Mouse (Mus musculus): ENCODE data around the gene Rimbp2. TPM values are rescaled to one million over a fixed set of nuclear protein-coding genes. Genes with fewer than 3 reads are reported as not detected.
"Not testable (repeated sequence)": the region's sequence is repeated elsewhere in the genome, so short reads cannot be mapped to it uniquely, and the experiment has no call there.

Rimbp2 gene
- polyA plus RNA-seq, 1 experiment from 2014 or later, result 0.49 TPM

GRCm38 (mm10) chr5:128720461-128720860 is 232.8 kb downstream of the Rimbp2 start:
- not testable (repeated sequence) for H3K4me3 ChIP-seq (ENCODE audit: low read depth, low read length); H3K9ac ChIP-seq (replicated peaks; ENCODE audit: low read depth, low read length); H3K4me2 ChIP-seq (replicated peaks; ENCODE audit: low read depth, low read length); H3K27ac ChIP-seq (ENCODE audit: low read length); H3K27me3 ChIP-seq (ENCODE audit: control insufficient read depth, insufficient read depth, low read length); ATAC-seq (ENCODE audit: insufficient number of reproducible peaks, insufficient read depth, low FRiP score, low read depth); H3K9me3 ChIP-seq (ENCODE audit: control insufficient read depth, low read depth, low read length); H3K36me3 ChIP-seq (ENCODE audit: control insufficient read depth, insufficient read depth, low read length); H3K4me1 ChIP-seq (ENCODE audit: control insufficient read depth, insufficient read depth, low read length)
- WGBS, result 90% methylated on average over 11 of the region's 11 CpGs

- 73% methylated on average over 16 of the region's 16 CpGs for WGBS
- H3K27ac ChIP-seq (ENCODE audit: low read length), result no peak overlapping the region
- no peak overlapping the region for H3K4me2 ChIP-seq (replicated peaks; ENCODE audit: low read depth, low read length)
These were observed 238.1 kb downstream of the Rimbp2 start for GRCm38 (mm10) chr5:128715171-128715570.

GRCm38 (mm10) chr5:128711847-128712246 is 241.4 kb downstream of the Rimbp2 start:
- H3K4me3 ChIP-seq (ENCODE audit: low read depth, low read length), result no peak overlapping the region
- H3K9ac ChIP-seq (replicated peaks; ENCODE audit: low read depth, low read length), result no peak overlapping the region
- no peak overlapping the region for H3K27ac ChIP-seq (ENCODE audit: low read length)
- WGBS, result 84% methylated on average over 6 of the region's 6 CpGs
- H3K27me3 ChIP-seq (ENCODE audit: control insufficient read depth, insufficient read depth, low read length), result no peaks in the 10 kb centered on the region
- H3K9me3 ChIP-seq (ENCODE audit: control insufficient read depth, low read depth, low read length), result no peaks in the 10 kb centered on the region
- H3K36me3 ChIP-seq (ENCODE audit: control insufficient read depth, insufficient read depth, low read length), result no peaks in the 10 kb centered on the region
- H3K4me1 ChIP-seq (ENCODE audit: control insufficient read depth, insufficient read depth, low read length), result no peaks in the 10 kb centered on the region
- no peak for ATAC-seq (ENCODE audit: insufficient number of reproducible peaks, insufficient read depth, low FRiP score, low read depth)
- H3K4me2 ChIP-seq (replicated peaks; ENCODE audit: low read depth, low read length), result no peak overlapping the region

More at GRCm38 (mm10) chr5:128715171-128715570, 238.1 kb downstream of the Rimbp2 start:
- Histone ChIP-seq H3K9ac (replicated peaks; ENCODE audit: low read depth, low read length) (no peak overlapping the region), H3K4me1 (ENCODE audit: control insufficient read depth, insufficient read depth, low read length) (no peaks in the 10 kb centered on the region), H3K27me3 (ENCODE audit: control insufficient read depth, insufficient read depth, low read length) (no peaks in the 10 kb centered on the region), H3K9me3 (ENCODE audit: control insufficient read depth, low read depth, low read length) (no peaks in the 10 kb centered on the region), H3K36me3 (ENCODE audit: control insufficient read depth, insufficient read depth, low read length) (no peaks in the 10 kb centered on the region), H3K4me3 (ENCODE audit: low read depth, low read length) (no peak overlapping the region)
- ATAC-seq (ENCODE audit: insufficient number of reproducible peaks, insufficient read depth, low FRiP score, low read depth), result no peak

GRCm38 (mm10) chr5:128710596-128710995 is 242.7 kb downstream of the Rimbp2 start:
- 26% methylated on average over 8 of the region's 8 CpGs for WGBS
- no peak; the same call in 1 of the 2 replicates for ATAC-seq (ENCODE audit: insufficient number of reproducible peaks, insufficient read depth, low FRiP score, low read depth)

GRCm38 (mm10) chr5:128708929-128709328 is 244.4 kb downstream of the Rimbp2 start:
- no peaks in the 10 kb centered on the region for H3K27me3 ChIP-seq (ENCODE audit: control insufficient read depth, insufficient read depth, low read length)
- H3K36me3 ChIP-seq (ENCODE audit: control insufficient read depth, insufficient read depth, low read length), result no peaks in the 10 kb centered on the region
- H3K4me1 ChIP-seq (ENCODE audit: control insufficient read depth, insufficient read depth, low read length), result no peaks in the 10 kb centered on the region
- H3K4me2 ChIP-seq (replicated peaks; ENCODE audit: low read depth, low read length), result no peak overlapping the region
- H3K27ac ChIP-seq (ENCODE audit: low read length), result no peak overlapping the region
- no peak overlapping the region for H3K4me3 ChIP-seq (ENCODE audit: low read depth, low read length)
- 84% methylated on average over 5 of the region's 5 CpGs for WGBS
- no peak overlapping the region for H3K9ac ChIP-seq (replicated peaks; ENCODE audit: low read depth, low read length)
- no peak for ATAC-seq (ENCODE audit: insufficient number of reproducible peaks, insufficient read depth, low FRiP score, low read depth)
- H3K9me3 ChIP-seq (ENCODE audit: control insufficient read depth, low read depth, low read length), result no peaks in the 10 kb centered on the region

More at GRCm38 (mm10) chr5:128710596-128710995, 242.7 kb downstream of the Rimbp2 start:
- Histone ChIP-seq H3K4me1 (ENCODE audit: control insufficient read depth, insufficient read depth, low read length) (no peaks in the 10 kb centered on the region), H3K27me3 (ENCODE audit: control insufficient read depth, insufficient read depth, low read length) (no peaks in the 10 kb centered on the region), H3K9me3 (ENCODE audit: control insufficient read depth, low read depth, low read length) (no peaks in the 10 kb centered on the region), H3K4me3 (ENCODE audit: low read depth, low read length) (no peak overlapping the region), H3K4me2 (replicated peaks; ENCODE audit: low read depth, low read length) (no peak overlapping the region), H3K27ac (ENCODE audit: low read length) (no peak overlapping the region), H3K36me3 (ENCODE audit: control insufficient read depth, insufficient read depth, low read length) (no peaks in the 10 kb centered on the region), H3K9ac (replicated peaks; ENCODE audit: low read depth, low read length) (no peak overlapping the region)

Other genes with a start within 250 kb of the Rimbp2 start
- 29.6 and 30.8 TPM in 2 replicates for gene Stx2, start 55.1 kb upstream of the Rimbp2 start, polyA plus RNA-seq (2014; fragmentation: Nextera tagmentation; extraction: Ambion mirVana)
- 560 and 564 TPM in 2 replicates for gene Ran, start 66.6 kb upstream of the Rimbp2 start, polyA plus RNA-seq (2014; fragmentation: Nextera tagmentation; extraction: Ambion mirVana)
- gene Adgrd1, start 143.3 kb upstream of the Rimbp2 start, polyA plus RNA-seq (2014; fragmentation: Nextera tagmentation; extraction: Ambion mirVana), result 2.1 and 2.3 TPM in 2 replicates